Mouse (Mus musculus) embryonic facial prominence, embryonic 11.5 days (tissue): Measurements from ENCODE around the gene Suclg1. TPM values are rescaled to one million over a fixed set of nuclear protein-coding genes. Genes with fewer than 3 reads are reported as not detected.

Experiments
- ATAC-seq: fragments of 200-750 bp; cut with Nextera tagmentation; replicated peaks from 2 replicates; pipeline ENCODE4 v1.8.0; 2017; ENCODE audit warnings: low read depth; ENCODE audit not compliant: insufficient number of reproducible peaks, low FRiP score, low TSS enrichment
- DNase-seq: peaks from one replicate; pipeline ENCODE4 v3.0.0-alpha.2; 2015; ENCODE audit warnings: low spot score
- H3K27ac ChIP-seq: fragments of 300-500 bp; sonication (generic); replicated peaks from 2 replicates; pipeline ENCODE4 v1.5.1; 2014; ENCODE audit warnings: mild to moderate bottlenecking, low read depth, low read length, control low read depth
- H3K27me3 ChIP-seq: fragments of 300-500 bp; sonication (generic); 2 replicates; pipeline ENCODE4 v1.6.1; 2014; ENCODE audit warnings: mild to moderate bottlenecking, low read length, moderate library complexity, mixed read lengths; ENCODE audit not compliant: control insufficient read depth, insufficient read depth
- H3K36me3 ChIP-seq: fragments of 300-500 bp; sonication (generic); replicated peaks from 2 replicates; pipeline ENCODE4 v1.6.1; 2014; ENCODE audit warnings: low read depth, mild to moderate bottlenecking, low read length, moderate library complexity, mixed read lengths; ENCODE audit not compliant: control insufficient read depth, insufficient read depth
- H3K4me1 ChIP-seq: fragments of 300-500 bp; sonication (generic); 2 replicates; pipeline ENCODE4 v1.6.1; 2014; ENCODE audit warnings: low read length, mixed read lengths; ENCODE audit not compliant: control insufficient read depth, insufficient read depth
- H3K4me2 ChIP-seq: fragments of 300-500 bp; sonication (generic); 2 replicates; pipeline ENCODE4 v1.6.1; 2014; ENCODE audit warnings: low read depth, mild to moderate bottlenecking, control low read depth, low read length, moderate library complexity
- H3K4me3 ChIP-seq: fragments of 300-500 bp; sonication (generic); 2 replicates; pipeline ENCODE4 v1.5.1; 2014; ENCODE audit warnings: low read depth, low read length, control low read depth
- H3K9ac ChIP-seq: fragments of 300-500 bp; sonication (generic); replicated peaks from 2 replicates; pipeline ENCODE4 v1.6.1; 2014; ENCODE audit warnings: mild to moderate bottlenecking, control low read depth, low read length
- H3K9me3 ChIP-seq: fragments of 300-500 bp; sonication (generic); replicated peaks from 2 replicates; pipeline ENCODE4 v1.6.1; 2016; ENCODE audit warnings: mild to moderate bottlenecking, low read length, inconsistent platforms, mixed read lengths; ENCODE audit not compliant: control insufficient read depth
- WGBS: fragments of 180-500 bp; shearing (Covaris S2); extraction: QIAGEN DNeasy Blood & Tissue Kit; methylation state at CpG from one replicate; pipeline ENCODE4 v1.1.7; 2014; 5-methylcytosine and 5-hydroxymethylcytosine counted together
- polyA plus RNA-seq: library from polyadenylated mRNA; unstranded; fragments of >200 nt; fragmentation: Nextera tagmentation; extraction: Ambion mirVana; gene quantifications from 2 replicates; pipeline ENCODE4 v1.2.1, GENCODE M21; 2014

The Suclg1 gene
- 177 and 194 TPM in 2 replicates for polyA plus RNA-seq

- H3K4me3 ChIP-seq = peak within 1 kb of the TSS; percentile 89
- peak within 1 kb of the TSS; percentile 90 for H3K9ac ChIP-seq
- no peaks in the 10 kb centered on the region for H3K9me3 ChIP-seq
- no peaks in the 10 kb centered on the region for H3K4me1 ChIP-seq
- 1% methylated on average over 57 of the region's 58 CpGs for WGBS
- H3K4me2 ChIP-seq = peak within 1 kb of the TSS; percentile 56
- H3K27me3 ChIP-seq = no peaks in the 10 kb centered on the region
- ATAC-seq = peak; percentile 95
- peak; percentile 89 for DNase-seq
- H3K36me3 ChIP-seq = no peaks in the 10 kb centered on the region
- H3K27ac ChIP-seq = peak within 1 kb of the TSS; percentile 3; the same call in 1 of the 2 replicates
These were observed at the start of gene Suclg1 for GRCm38 (mm10) chr6:73248237-73249048. Gene Suclg1, plus strand, starts transcription at chr6:73248382.

DNA sequence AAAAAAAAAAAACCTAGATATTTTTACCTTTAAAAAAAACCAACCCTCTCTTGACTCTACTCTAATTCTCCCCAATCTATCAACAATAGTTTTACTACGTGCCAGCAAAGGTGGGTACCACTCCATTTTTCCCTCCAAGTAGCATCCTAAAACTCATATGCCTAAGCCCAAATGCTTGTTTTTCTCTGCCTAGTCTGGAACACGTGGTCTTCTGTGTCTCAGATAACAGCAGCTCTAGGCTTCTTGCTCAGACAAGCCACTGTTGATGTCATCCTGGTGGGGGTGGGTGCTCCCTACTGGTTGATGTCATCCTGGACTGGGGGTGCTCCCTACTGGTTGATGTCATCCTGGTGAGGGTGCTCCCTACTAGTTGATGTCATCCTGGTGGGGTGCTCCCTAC lies 44.5 kb upstream of the Suclg1 start:
- no peaks in the 10 kb centered on the region for H3K27me3 ChIP-seq
- H3K4me2 ChIP-seq = no peak overlapping the region
- H3K4me1 ChIP-seq = no peaks in the 10 kb centered on the region
- DNase-seq (no peak), ATAC-seq (no peak)
- no peak overlapping the region for H3K9ac ChIP-seq
- H3K27ac ChIP-seq = no peak overlapping the region
- 73% methylated on average over 2 of the region's 2 CpGs for WGBS
- H3K36me3 ChIP-seq = no peaks in the 10 kb centered on the region
- H3K9me3 ChIP-seq = no peaks in the 10 kb centered on the region
- no peak overlapping the region for H3K4me3 ChIP-seq

DNA sequence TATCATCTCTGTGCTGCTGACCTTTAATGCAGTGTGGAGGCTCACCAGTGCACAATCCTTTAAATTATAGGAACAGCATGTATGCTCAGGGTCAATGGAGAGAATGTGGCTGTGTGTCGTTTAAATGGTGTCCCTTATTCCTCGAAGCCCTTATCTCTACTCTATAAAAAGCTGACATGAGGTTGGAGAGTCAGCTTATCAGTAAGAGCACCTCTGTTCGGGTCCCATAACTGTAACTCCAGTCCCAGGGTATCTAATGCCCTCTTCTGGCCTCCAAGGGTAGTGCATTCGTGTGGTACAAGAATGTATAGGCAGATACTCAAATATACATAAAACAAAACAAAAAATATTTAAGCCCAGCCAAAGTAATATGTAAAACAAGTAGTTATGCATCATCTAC lies 43.2 kb upstream of the Suclg1 start:
- Histone ChIP-seq H3K4me2 (no peak overlapping the region), H3K27ac (no peak overlapping the region), H3K9ac (no peak overlapping the region), H3K36me3 (no peaks in the 10 kb centered on the region), H3K9me3 (no peaks in the 10 kb centered on the region), H3K4me1 (no peaks in the 10 kb centered on the region), H3K4me3 (no peak overlapping the region), H3K27me3 (no peaks in the 10 kb centered on the region)
- DNase-seq (no peak), ATAC-seq (no peak)
- 80% methylated on average over 4 of the region's 4 CpGs for WGBS

DNA sequence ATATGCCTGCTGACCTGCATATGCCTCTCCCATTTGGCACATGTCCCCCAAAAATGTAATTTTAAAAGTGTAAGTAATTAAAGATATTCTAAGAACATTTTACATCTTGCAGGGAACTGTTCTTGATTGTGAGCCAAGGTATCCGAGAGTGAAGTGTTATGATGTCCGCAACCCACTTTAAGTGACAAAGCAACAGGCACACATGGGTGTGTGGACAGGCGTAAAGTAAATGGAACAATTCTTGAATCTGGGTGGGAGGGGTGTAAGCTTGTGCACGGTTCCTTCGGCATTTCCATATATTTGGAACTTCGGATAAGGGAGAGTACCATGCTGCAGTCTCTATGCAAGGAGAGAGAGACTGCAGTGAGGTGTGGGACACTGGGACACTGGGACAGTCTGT lies 38.6 kb upstream of the Suclg1 start:
- WGBS = 90% methylated on average over 6 of the region's 6 CpGs
- no peak for ATAC-seq

DNA sequence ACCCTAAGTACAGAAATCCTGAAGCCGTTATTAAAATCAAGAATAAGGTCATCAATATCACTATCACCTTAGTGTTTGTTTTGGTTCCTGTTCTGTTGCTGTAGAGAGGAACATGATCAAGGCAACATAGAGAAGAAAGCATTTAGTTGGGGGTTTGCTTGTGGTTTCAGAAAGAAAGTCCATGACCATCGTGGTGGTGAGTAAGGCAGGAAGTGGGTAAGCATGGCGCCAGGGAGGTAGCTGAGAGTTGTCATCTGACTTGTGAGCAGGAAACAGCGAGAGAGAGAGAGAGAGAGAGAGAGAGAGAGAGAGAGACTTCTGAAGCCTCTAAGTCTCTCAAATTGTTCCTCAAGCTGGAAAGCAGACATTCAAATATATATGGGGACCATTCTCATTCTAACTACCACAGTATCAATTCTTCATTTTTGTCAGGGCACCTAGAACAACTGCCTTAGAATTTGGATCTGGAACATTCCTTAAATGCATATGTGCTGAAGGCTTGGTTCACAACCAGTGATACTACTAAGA lies 37.7 kb upstream of the Suclg1 start:
- H3K9me3 ChIP-seq = no peaks in the 10 kb centered on the region
- ATAC-seq (no peak), DNase-seq (no peak)
- H3K27me3 ChIP-seq = no peaks in the 10 kb centered on the region
- no peaks in the 10 kb centered on the region for H3K4me1 ChIP-seq
- no peaks in the 10 kb centered on the region for H3K36me3 ChIP-seq
- H3K4me2 ChIP-seq = no peak overlapping the region
- WGBS = 84% methylated on average over 4 of the region's 4 CpGs
- H3K9ac ChIP-seq = no peak overlapping the region
- H3K4me3 ChIP-seq = no peak overlapping the region
- no peak overlapping the region for H3K27ac ChIP-seq

More for the DNA sequence above, 38.6 kb upstream of the Suclg1 start:
- H3K9ac ChIP-seq = no peak overlapping the region
- H3K9me3 ChIP-seq = no peaks in the 10 kb centered on the region
- H3K27ac ChIP-seq = no peak overlapping the region
- no peaks in the 10 kb centered on the region for H3K4me1 ChIP-seq
- DNase-seq = no peak
- H3K36me3 ChIP-seq = no peaks in the 10 kb centered on the region
- H3K27me3 ChIP-seq = no peaks in the 10 kb centered on the region
- no peak overlapping the region for H3K4me2 ChIP-seq
- no peak overlapping the region for H3K4me3 ChIP-seq

DNA sequence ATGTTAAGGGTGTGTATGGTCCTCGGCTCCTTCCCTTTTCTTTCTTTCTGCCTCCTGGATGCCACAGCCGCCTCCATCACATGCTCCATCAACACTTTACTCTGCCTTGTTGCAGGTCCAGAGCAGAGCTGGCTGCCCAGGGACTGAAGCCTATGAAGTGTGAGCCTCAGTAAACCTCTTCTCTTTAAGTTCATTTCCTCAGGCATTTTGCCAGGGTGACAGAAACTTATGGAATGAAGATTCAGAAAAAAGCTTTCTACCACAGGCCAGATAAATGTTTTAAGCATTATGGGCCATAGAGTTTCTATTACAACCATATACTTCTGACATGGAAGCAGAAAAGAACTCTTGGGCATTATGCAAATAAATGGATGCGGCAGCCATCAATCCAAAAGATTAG lies 37.1 kb upstream of the Suclg1 start:
- DNase-seq (no peak), ATAC-seq (no peak)
- no peaks in the 10 kb centered on the region for H3K36me3 ChIP-seq
- 81% methylated on average over 3 of the region's 3 CpGs for WGBS
- H3K4me1 ChIP-seq = no peaks in the 10 kb centered on the region
- no peak overlapping the region for H3K4me2 ChIP-seq
- H3K9ac ChIP-seq = no peak overlapping the region
- no peak overlapping the region for H3K27ac ChIP-seq
- H3K9me3 ChIP-seq = no peaks in the 10 kb centered on the region
- no peaks in the 10 kb centered on the region for H3K27me3 ChIP-seq
- no peak overlapping the region for H3K4me3 ChIP-seq

GRCm38 (mm10) chr6:73211602-73212001 lies 36.6 kb upstream of the Suclg1 start:
- ATAC-seq = no peak
- no peak overlapping the region for H3K27ac ChIP-seq
- H3K27me3 ChIP-seq = no peaks in the 10 kb centered on the region
- H3K4me3 ChIP-seq = no peak overlapping the region
- H3K9me3 ChIP-seq = no peaks in the 10 kb centered on the region
- no peak for DNase-seq
- no peaks in the 10 kb centered on the region for H3K4me1 ChIP-seq
- no peak overlapping the region for H3K9ac ChIP-seq
- no peak overlapping the region for H3K4me2 ChIP-seq
- no peaks in the 10 kb centered on the region for H3K36me3 ChIP-seq

DNA sequence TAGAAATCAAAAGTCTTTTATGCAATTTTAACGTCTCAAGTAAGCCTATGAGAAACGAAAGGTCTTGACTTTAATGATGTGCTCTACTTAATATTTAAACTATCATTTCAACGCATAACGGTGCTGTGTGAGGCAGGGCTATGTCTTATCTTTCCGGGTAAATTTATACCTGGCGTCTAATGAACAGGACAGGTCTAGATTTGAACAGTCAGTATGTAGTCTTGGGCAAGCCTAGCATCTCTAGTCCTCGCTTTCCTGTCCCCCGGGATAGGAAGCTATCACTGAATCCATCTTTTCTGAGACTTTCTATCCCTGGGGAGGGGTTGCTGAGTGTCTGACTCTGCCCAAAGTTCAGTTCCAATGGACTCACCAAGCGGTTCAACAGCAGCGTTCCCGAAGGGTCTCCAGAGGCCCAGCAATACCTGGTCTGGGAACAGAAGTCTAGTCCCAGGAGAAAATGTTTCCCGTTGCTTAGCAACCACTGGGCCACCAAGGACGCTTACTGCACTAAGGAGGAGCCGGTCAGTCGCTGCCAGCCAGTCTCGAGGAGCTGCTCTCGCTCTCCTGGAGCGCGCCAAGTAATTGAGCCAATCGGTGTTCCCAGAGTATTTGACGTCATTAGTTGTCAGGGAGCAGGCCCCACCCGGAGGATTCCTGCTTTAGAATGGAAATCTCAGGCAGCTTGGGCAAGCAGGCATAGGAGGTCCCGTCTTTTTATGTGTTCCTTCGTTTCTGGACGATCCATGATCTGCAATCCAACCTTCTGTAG lies 26.8 kb upstream of the Suclg1 start, which contains the start of gene Dnah6:
Gene Dnah6, minus strand, starts transcription at position 463 of the 769 bp plus-strand sequence.
- no peak within 1 kb of the TSS for H3K27ac ChIP-seq
- H3K4me2 ChIP-seq = peak within 1 kb of the TSS; percentile 57
- no peak within 1 kb of the TSS for H3K9ac ChIP-seq
- DNase-seq (peak; percentile 94), ATAC-seq (peak; percentile 97)
- H3K36me3 ChIP-seq = no peaks in the 10 kb centered on the region
- peak within 1 kb of the TSS; percentile 27 for H3K4me3 ChIP-seq
- no peaks in the 10 kb centered on the region for H3K4me1 ChIP-seq
- no peaks in the 10 kb centered on the region for H3K9me3 ChIP-seq
- no peaks in the 10 kb centered on the region for H3K27me3 ChIP-seq
- 34% methylated on average over 25 of the region's 25 CpGs for WGBS
